Mouse (Mus musculus) CH12.LX (cell line): Measurements from ENCODE around the gene Itpr2. TPM values are rescaled to one million over a fixed set of nuclear protein-coding genes. Genes with fewer than 3 reads are reported as not detected.

ENCODE experiments used
- DNase-seq: peaks from one replicate; pipeline ENCODE4 v3.0.0-alpha.2; 2013; ENCODE audit errors: extremely low read depth
- H3K27ac ChIP-seq: 2 replicates; pipeline ENCODE4 v1.5.1; 2012; ENCODE audit warnings: low read depth, mild to moderate bottlenecking, control low read depth, moderate library complexity; ENCODE audit not compliant: insufficient read depth
- H3K27me3 ChIP-seq: replicated peaks from 2 replicates; pipeline ENCODE3; 2012; ENCODE audit warnings: inconsistent platforms
- H3K36me3 ChIP-seq, 2 experiments: replicated peaks in 1 of 2; 2 replicates each; pipeline versions ENCODE3 to v1.6.1; 2012; ENCODE audit warnings: inconsistent platforms in 1 of 2, low read length in 1 of 2, mild to moderate bottlenecking in 1 of 2, mixed read lengths in 1 of 2, moderate library complexity in 1 of 2; ENCODE audit not compliant: control insufficient read depth in 1 of 2, insufficient read depth in 1 of 2
- H3K4me1 ChIP-seq, 2 experiments: 2 replicates each; pipeline ENCODE4 v1.6.1; 2012; ENCODE audit warnings: inconsistent platforms in 1 of 2, moderate library complexity in 1 of 2; ENCODE audit not compliant: insufficient read depth in 2 of 2, control insufficient read depth in 1 of 2
- H3K4me2 ChIP-seq: 2 replicates; pipeline ENCODE4 v1.6.1; 2012; ENCODE audit warnings: low read depth, mild to moderate bottlenecking, control low read depth; ENCODE audit not compliant: poor library complexity, insufficient read depth, severe bottlenecking
- H3K4me3 ChIP-seq, 3 experiments: fragments of 150-350 bp in 1 of 3; sonication (generic) in 1 of 3; replicated peaks in 1 of 3; 2 replicates each; pipeline versions ENCODE3 to v1.5.1; 2011 to 2012; ENCODE audit warnings: low read depth in 2 of 3, low read length in 2 of 3, mild to moderate bottlenecking in 2 of 3, moderate library complexity in 2 of 3, control low read depth in 1 of 3, improper control_type of control experiment in 1 of 3, inconsistent platforms in 1 of 3, mixed read lengths in 1 of 3; ENCODE audit not compliant: poor library complexity in 1 of 3
- H3K79me2 ChIP-seq: replicated peaks from 2 replicates; pipeline ENCODE4 v1.6.1; 2012; ENCODE audit warnings: mild to moderate bottlenecking, moderate library complexity; ENCODE audit not compliant: control insufficient read depth, poor library complexity, insufficient read depth, severe bottlenecking; ENCODE audit errors: extremely low read depth
- H3K9ac ChIP-seq: 2 replicates; pipeline ENCODE4 v1.6.1; 2012; ENCODE audit warnings: low read depth, mild to moderate bottlenecking, control low read depth, moderate library complexity; ENCODE audit not compliant: insufficient read depth
- H3K9me3 ChIP-seq: replicated peaks from 2 replicates; pipeline ENCODE3; 2012; ENCODE audit warnings: low read length, inconsistent platforms, mixed read lengths
- BHLHE40 ChIP-seq: IDR thresholded peaks from 2 replicates; pipeline ENCODE4 v1.6.1; 2011; ENCODE audit warnings: mild to moderate bottlenecking, low read depth, low read length, improper control_type of control experiment
- CHD1 ChIP-seq: IDR thresholded peaks from 2 replicates; pipeline ENCODE4 v1.6.1; 2012; ENCODE audit warnings: low read depth, low read length, improper control_type of control experiment, inconsistent platforms
- CHD2 ChIP-seq: IDR thresholded peaks from 2 replicates; pipeline ENCODE4 v1.6.1; 2011; ENCODE audit warnings: low read length, improper control_type of control experiment
- CTCF ChIP-seq, 2 experiments: IDR thresholded peaks in 1 of 2; conservative IDR thresholded peaks in 1 of 2; 2 replicates each; pipeline ENCODE4 v1.5.1; 2011 to 2012; ENCODE audit warnings: low read depth in 2 of 2, low read length in 2 of 2, improper control_type of control experiment in 1 of 2, inconsistent platforms in 1 of 2, mild to moderate bottlenecking in 1 of 2, moderate library complexity in 1 of 2
- E2F4 ChIP-seq: IDR thresholded peaks from 2 replicates; pipeline ENCODE4 v1.6.1; 2011; ENCODE audit warnings: low read depth, low read length, improper control_type of control experiment; ENCODE audit not compliant: insufficient replicate concordance
- GABPA ChIP-seq: IDR thresholded peaks from 2 replicates; pipeline ENCODE4 v1.6.1; 2012; ENCODE audit warnings: low read depth, low read length, improper control_type of control experiment, inconsistent platforms; ENCODE audit not compliant: insufficient replicate concordance
- HCFC1 ChIP-seq: IDR thresholded peaks from 2 replicates; pipeline ENCODE4 v1.6.1; 2012; ENCODE audit warnings: low read depth, mild to moderate bottlenecking, inconsistent platforms, low read length, improper control_type of control experiment
- IRF4 ChIP-seq: IDR thresholded peaks from 2 replicates; pipeline ENCODE4 v1.6.1; 2014; ENCODE audit warnings: low read depth, mild to moderate bottlenecking, inconsistent platforms, low read length, improper control_type of control experiment
- JUN ChIP-seq: IDR thresholded peaks from 2 replicates; pipeline ENCODE4 v1.6.1; 2011; ENCODE audit warnings: low read depth, mild to moderate bottlenecking, low read length, improper control_type of control experiment, moderate library complexity; ENCODE audit not compliant: insufficient read depth
- MAFK ChIP-seq: IDR thresholded peaks from 2 replicates; pipeline ENCODE4 v1.6.1; 2011; ENCODE audit warnings: low read length, improper control_type of control experiment; ENCODE audit not compliant: insufficient replicate concordance
- MAX ChIP-seq: IDR thresholded peaks from 2 replicates; pipeline ENCODE4 v1.6.1; 2011; ENCODE audit warnings: low read length, improper control_type of control experiment
- MEF2A ChIP-seq: IDR thresholded peaks from 2 replicates; pipeline ENCODE4 v1.6.1; 2014; ENCODE audit warnings: low read depth, mild to moderate bottlenecking, inconsistent platforms, low read length, improper control_type of control experiment, borderline replicate concordance
- MXI1 ChIP-seq: IDR thresholded peaks from 2 replicates; pipeline ENCODE4 v1.6.1; 2011; ENCODE audit warnings: mild to moderate bottlenecking, low read depth, low read length, improper control_type of control experiment
- MYC ChIP-seq: IDR thresholded peaks from 2 replicates; pipeline ENCODE4 v1.6.1; 2011; ENCODE audit warnings: low read depth, mild to moderate bottlenecking, improper control_type of control experiment, low read length
- NRF1 ChIP-seq: IDR thresholded peaks from 2 replicates; pipeline ENCODE4 v1.6.1; 2014; ENCODE audit warnings: low read depth, mild to moderate bottlenecking, inconsistent platforms, low read length, improper control_type of control experiment, moderate library complexity
- PAX5 ChIP-seq: IDR thresholded peaks from 2 replicates; pipeline ENCODE4 v1.6.1; 2012; ENCODE audit warnings: low read length, inconsistent platforms, mixed read lengths
- POLR2AphosphoS2 ChIP-seq: IDR thresholded peaks from 2 replicates; pipeline ENCODE4 v1.6.1; 2011; ENCODE audit warnings: low read depth, low read length, improper control_type of control experiment
- RAD21 ChIP-seq: IDR thresholded peaks from 2 replicates; pipeline ENCODE4 v1.6.1; 2011; ENCODE audit warnings: low read depth, mild to moderate bottlenecking, low read length, improper control_type of control experiment, moderate library complexity
- RCOR1 ChIP-seq: conservative IDR thresholded peaks from 2 replicates; pipeline ENCODE4 v1.6.1; 2012; ENCODE audit warnings: low read depth, mild to moderate bottlenecking, inconsistent platforms, low read length, improper control_type of control experiment
- TBP ChIP-seq: conservative IDR thresholded peaks from 2 replicates; pipeline ENCODE4 v1.6.1; 2011; ENCODE audit warnings: low read depth, low read length, improper control_type of control experiment
- UBTF ChIP-seq: IDR thresholded peaks from 2 replicates; pipeline ENCODE4 v1.6.1; 2012; ENCODE audit warnings: low read depth, mild to moderate bottlenecking, inconsistent platforms, low read length, improper control_type of control experiment, moderate library complexity
- USF2 ChIP-seq: conservative IDR thresholded peaks from 2 replicates; pipeline ENCODE4 v1.6.1; 2011; ENCODE audit warnings: low read depth, low read length, improper control_type of control experiment
- ZMIZ1 ChIP-seq: IDR thresholded peaks from 2 replicates; pipeline ENCODE4 v1.6.1; 2012; ENCODE audit warnings: low read depth, mild to moderate bottlenecking, inconsistent platforms, low read length, improper control_type of control experiment
- ZNF384 ChIP-seq: IDR thresholded peaks from 2 replicates; pipeline ENCODE4 v1.6.1; 2012; ENCODE audit warnings: low read depth, low read length, improper control_type of control experiment, inconsistent platforms
- dilution Hi-C: fragments of 300-500 bp; cut with MboI; formaldehyde crosslinking; loops from 2 replicates; pipeline ENCODE4 v1.14.3; 2020; ENCODE audit warnings: low sequenced_read_pairs; ENCODE audit not compliant: extremely low pct_unique_long_range_greater_than_20kb, extremely low pct_ligation_motif_present
- in situ Hi-C: fragments of 300-500 bp; cut with MboI; formaldehyde crosslinking; loops from 3 replicates; pipeline ENCODE4 v1.14.3; 2019; ENCODE audit warnings: low sequenced_read_pairs, low pct_ligation_motif_present, low pct_unique_long_range_greater_than_20kb, mixed read lengths
- polyA plus RNA-seq: library from polyadenylated mRNA; unstranded; fragments of >175 nt; gene quantifications from 2 replicates; pipeline ENCODE4 v1.2.1, GENCODE M21; 2012; ENCODE audit warnings: low read depth; ENCODE audit not compliant: insufficient read length
- total RNA-seq, 2 experiments: library from RNA; depleted of rRNA; stranded (reverse); fragments of 300-350 nt in 1 of 2; fragments of >200 nt in 1 of 2; gene quantifications; 2 replicates each; pipeline ENCODE4 v1.2.3; 2012 to 2014

Gene Itpr2
- total and polyA plus RNA-seq, 3 experiments: 3.5 to 8.9 (median 4.4) TPM

DNA sequence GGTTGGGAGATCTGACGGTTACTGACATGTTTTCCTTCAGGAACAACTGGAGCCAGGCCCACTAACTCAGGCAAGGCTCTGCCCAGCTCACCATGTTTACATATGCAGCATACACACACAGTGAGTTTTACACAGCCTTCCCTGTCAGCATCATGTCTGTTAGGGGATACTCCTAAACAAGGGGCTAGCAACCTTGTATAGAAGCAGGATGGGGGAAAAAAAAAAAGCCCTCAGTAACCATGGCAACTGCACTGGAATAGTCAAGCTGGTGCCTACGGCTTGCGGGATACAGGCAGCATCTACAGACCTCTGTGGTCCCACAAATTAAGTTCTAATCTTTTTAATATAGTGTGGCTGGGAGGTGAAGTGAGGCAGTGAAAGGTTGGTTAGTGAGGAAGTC lies 266.9 kb downstream of the Itpr2 start:
- H3K36me3 ChIP-seq: peaks cover 0 to 24% of the 10 kb centered on the region in 2 experiments
- TF ChIP-seq RCOR1: no peak
- TF ChIP-seq ZMIZ1: no peak
- TF ChIP-seq HCFC1: no peak
- no peak for TF ChIP-seq CTCF (conservative IDR thresholded peaks at IDR 0.05 in 1 of 2, IDR thresholded peaks at IDR 0.05 in 1 of 2; ENCODE audit: low read depth in 2 of 2, low read length in 2 of 2)
- no peak for TF ChIP-seq IRF4
- no peak for TF ChIP-seq MXI1
- no peak for TF ChIP-seq MEF2A
- TF ChIP-seq, all 38 proteins: peak for 0
- in situ Hi-C loops: no loop called here

DNA sequence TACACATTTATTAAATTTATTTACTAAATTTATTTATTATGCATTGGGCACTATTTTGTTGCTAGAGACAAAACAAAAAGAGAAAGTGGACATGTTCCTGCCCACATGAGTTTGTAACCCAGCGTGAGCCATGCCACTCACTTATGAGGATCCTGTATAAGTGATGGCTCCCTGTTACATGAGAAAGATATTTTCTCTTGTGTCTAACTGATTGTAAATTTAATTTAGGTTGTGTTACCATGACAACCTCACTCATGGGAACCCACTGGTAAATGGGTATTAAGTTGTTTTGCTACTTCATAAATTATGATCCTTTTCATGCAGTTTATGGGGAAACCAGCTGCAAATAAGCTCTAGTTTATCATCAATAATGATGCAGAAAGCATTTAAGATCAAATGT lies 267.6 kb downstream of the Itpr2 start:
- H3K9ac ChIP-seq: no peak overlapping the region

More for the DNA sequence above, 266.9 kb downstream of the Itpr2 start:
- H3K79me2 ChIP-seq: no peaks in the 10 kb centered on the region
- H3K27me3 ChIP-seq: no peaks in the 10 kb centered on the region
- dilution Hi-C loops: no loop called here
- H3K4me1 ChIP-seq: peaks cover 1 to 4% of the 10 kb centered on the region in 2 experiments; a peak in 2 of 4 replicates
- H3K9me3 ChIP-seq: peaks cover 3% of the 10 kb centered on the region
- DNase-seq: no peak
- H3K4me2 ChIP-seq: no peak overlapping the region
- H3K27ac ChIP-seq: no peak overlapping the region
- no peak overlapping the region for H3K9ac ChIP-seq
- H3K4me3 ChIP-seq: no peak overlapping the region

More for the DNA sequence above, 267.6 kb downstream of the Itpr2 start:
- Histone ChIP-seq H3K9me3 (peaks cover 3% of the 10 kb centered on the region), H3K4me2 (no peak overlapping the region), H3K36me3 (peaks cover 0 to 22% of the 10 kb centered on the region in 2 experiments), H3K79me2 (no peaks in the 10 kb centered on the region), H3K4me3 (no peak overlapping the region), H3K4me1 (peaks cover 2 to 10% of the 10 kb centered on the region in 2 experiments; a peak in 2 of 4 replicates), H3K27ac (no peak overlapping the region), H3K27me3 (no peaks in the 10 kb centered on the region)
- in situ Hi-C loops: no loop called here
- TF ChIP-seq CHD1 (no peak), TBP (no peak), RCOR1 (no peak), POLR2AphosphoS2 (no peak), UBTF (no peak), MAFK (no peak), JUN (no peak), MAX (no peak), MEF2A (no peak), CHD2 (no peak), ZNF384 (no peak), USF2 (no peak), GABPA (no peak), NRF1 (no peak), MYC (no peak), E2F4 (no peak), CTCF (conservative IDR thresholded peaks at IDR 0.05 in 1 of 2, IDR thresholded peaks at IDR 0.05 in 1 of 2; ENCODE audit: low read depth in 2 of 2, low read length in 2 of 2) (no peak), PAX5 (no peak), BHLHE40 (no peak), RAD21 (no peak)
- dilution Hi-C loops: no loop called here
- DNase-seq: no peak
